Mouse (Mus musculus): Measurements from ENCODE around the gene Srpk1.

Srpk1 gene

GRCm38 (mm10) chr17:28622300-28622759 is at the start of gene Srpk1:
Gene Srpk1 (minus strand): TSS chr17:28622709.
- in situ Hi-C loops (cut with MboI; ENCODE audit: low sequenced_read_pairs): no loop called here

GRCm38 (mm10) chr17:28659564-28659963 is 37.1 kb upstream of the Srpk1 start:
- in situ Hi-C loops (cut with MboI; ENCODE audit: low sequenced_read_pairs): no loop called here

- in situ Hi-C loops (cut with MboI; ENCODE audit: low sequenced_read_pairs): no loop called here
Measured at GRCm38 (mm10) chr17:28657936-28658335, 35.4 kb upstream of the Srpk1 start.

- in situ Hi-C loops (cut with MboI; ENCODE audit: low sequenced_read_pairs): no loop called here
Measured at GRCm38 (mm10) chr17:28650268-28650667, 27.8 kb upstream of the Srpk1 start.

GRCm38 (mm10) chr17:28648607-28649370 is 26.3 kb upstream of the Srpk1 start:
- in situ Hi-C loops (cut with MboI; ENCODE audit: low sequenced_read_pairs): no loop called here

- in situ Hi-C loops (cut with MboI; ENCODE audit: low sequenced_read_pairs): no loop called here
Measured at GRCm38 (mm10) chr17:28646221-28646620, 23.7 kb upstream of the Srpk1 start.

GRCm38 (mm10) chr17:28644112-28644511 is 21.6 kb upstream of the Srpk1 start:
- in situ Hi-C loops (cut with MboI; ENCODE audit: low sequenced_read_pairs): no loop called here

GRCm38 (mm10) chr17:28643697-28644096 is 21.2 kb upstream of the Srpk1 start:
- in situ Hi-C loops (cut with MboI; ENCODE audit: low sequenced_read_pairs): no loop called here

GRCm38 (mm10) chr17:28640113-28640512 is 17.6 kb upstream of the Srpk1 start:
- in situ Hi-C loops (cut with MboI; ENCODE audit: low sequenced_read_pairs): no loop called here

GRCm38 (mm10) chr17:28637711-28638690 is 15.5 kb upstream of the Srpk1 start:
- in situ Hi-C loops (cut with MboI; ENCODE audit: low sequenced_read_pairs): no loop called here

- in situ Hi-C loops (cut with MboI; ENCODE audit: low sequenced_read_pairs): no loop called here
Measured at GRCm38 (mm10) chr17:28635842-28636241, 13.3 kb upstream of the Srpk1 start.

GRCm38 (mm10) chr17:28629125-28629524 is 6.6 kb upstream of the Srpk1 start:
- in situ Hi-C loops (cut with MboI; ENCODE audit: low sequenced_read_pairs): no loop called here

- in situ Hi-C loops (cut with MboI; ENCODE audit: low sequenced_read_pairs): no loop called here
Measured at GRCm38 (mm10) chr17:28628248-28629124, 6.0 kb upstream of the Srpk1 start.

GRCm38 (mm10) chr17:28626937-28627336 is 4.4 kb upstream of the Srpk1 start:
- in situ Hi-C loops (cut with MboI; ENCODE audit: low sequenced_read_pairs): no loop called here

GRCm38 (mm10) chr17:28625327-28625726 is 2.8 kb upstream of the Srpk1 start:
- in situ Hi-C loops (cut with MboI; ENCODE audit: low sequenced_read_pairs): no loop called here

GRCm38 (mm10) chr17:28624841-28625240 is 2.3 kb upstream of the Srpk1 start:
- in situ Hi-C loops (cut with MboI; ENCODE audit: low sequenced_read_pairs): no loop called here

GRCm38 (mm10) chr17:28621381-28622299 is 869 bp downstream of the Srpk1 start:
- in situ Hi-C loops (cut with MboI; ENCODE audit: low sequenced_read_pairs): no loop called here

GRCm38 (mm10) chr17:28618775-28619174 is 3.7 kb downstream of the Srpk1 start:
- in situ Hi-C loops (cut with MboI; ENCODE audit: low sequenced_read_pairs): no loop called here

GRCm38 (mm10) chr17:28618124-28618523 is 4.4 kb downstream of the Srpk1 start:
- in situ Hi-C loops (cut with MboI; ENCODE audit: low sequenced_read_pairs): no loop called here

- in situ Hi-C loops (cut with MboI; ENCODE audit: low sequenced_read_pairs): no loop called here
Measured at GRCm38 (mm10) chr17:28617636-28618035, 4.9 kb downstream of the Srpk1 start.
